Mouse (Mus musculus) brain, embryonic 14.5 days (tissue): ENCODE measurements at regions not wholly inside any gene's neighbourhood (a gene's known extent, or its start where the extent isn't known, plus 50 kb on each side); places are given as distances from the start of the nearest gene placed in this dataset.

Experiments used
- CTCF ChIP-seq: fragments of 200-500 bp; IDR thresholded peaks from 2 replicates; pipeline ENCODE4 v1.5.1; 2012; ENCODE audit warnings: inconsistent platforms, mild to moderate bottlenecking, moderate library complexity, borderline replicate concordance; ENCODE audit not compliant: insufficient read depth, insufficient read length; ENCODE audit errors: extremely low read depth
- POLR2A ChIP-seq: fragments of 200-500 bp; IDR thresholded peaks from 2 replicates; pipeline ENCODE4 v1.6.1; 2012; ENCODE audit warnings: mild to moderate bottlenecking, inconsistent platforms, borderline replicate concordance; ENCODE audit not compliant: poor library complexity, insufficient read depth, insufficient read length, severe bottlenecking; ENCODE audit errors: extremely low read depth

DNA sequence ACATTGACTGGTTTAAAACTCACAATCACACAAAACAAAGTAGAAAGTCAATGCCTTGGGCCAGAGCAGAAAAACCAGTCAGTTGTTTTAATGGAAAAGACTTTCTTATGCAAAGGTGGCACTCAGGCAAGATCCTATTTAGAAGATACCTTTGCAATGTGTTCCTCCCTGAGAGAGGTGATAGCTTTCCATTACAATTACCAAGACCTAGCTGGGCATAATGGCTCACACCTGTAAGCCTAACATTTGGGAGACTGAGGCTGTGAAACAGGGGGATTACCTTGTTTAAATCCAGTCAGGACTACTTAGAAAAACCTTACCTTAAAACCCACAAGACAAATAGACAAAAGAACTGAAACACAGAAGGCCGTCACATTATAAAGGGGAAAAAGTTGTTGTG, 57.9 kb upstream of the Nabp1 start:
- TF ChIP-seq POLR2A (no peak), CTCF (no peak)
